Mouse (Mus musculus) neural tube, embryonic 13.5 days (tissue): Measurements from ENCODE around the gene Bod1l. TPM values are rescaled to one million over a fixed set of nuclear protein-coding genes. Genes with fewer than 3 reads are reported as not detected.

ENCODE experiments used
- ATAC-seq: fragments of 200-750 bp; cut with Nextera tagmentation; 2 replicates; pipeline ENCODE4 v1.8.0; 2017; ENCODE audit warnings: low read depth, mild to moderate bottlenecking, moderate TSS enrichment, moderate library complexity
- H3K27ac ChIP-seq: fragments of 300-500 bp; sonication (generic); replicated peaks from 2 replicates; pipeline ENCODE4 v1.5.1; 2015; ENCODE audit warnings: moderate library complexity, mild to moderate bottlenecking, inconsistent platforms
- H3K27me3 ChIP-seq: fragments of 300-500 bp; sonication (generic); 2 replicates; pipeline ENCODE4 v1.6.1; 2015; ENCODE audit warnings: mild to moderate bottlenecking, inconsistent platforms
- H3K36me3 ChIP-seq: fragments of 300-500 bp; sonication (generic); 2 replicates; pipeline ENCODE4 v1.6.1; 2015; ENCODE audit warnings: mild to moderate bottlenecking, inconsistent platforms
- H3K4me1 ChIP-seq: fragments of 300-500 bp; sonication (generic); replicated peaks from 2 replicates; pipeline ENCODE4 v1.6.1; 2015; ENCODE audit warnings: inconsistent platforms
- H3K4me2 ChIP-seq: fragments of 300-500 bp; sonication (generic); 2 replicates; pipeline ENCODE4 v1.6.1; 2015; ENCODE audit warnings: inconsistent platforms, mild to moderate bottlenecking, moderate library complexity
- H3K4me3 ChIP-seq: fragments of 300-500 bp; sonication (generic); 2 replicates; pipeline ENCODE4 v1.5.1; 2015; ENCODE audit warnings: mild to moderate bottlenecking, inconsistent platforms
- H3K9ac ChIP-seq: fragments of 300-500 bp; sonication (generic); 2 replicates; pipeline ENCODE4 v1.6.1; 2015; ENCODE audit warnings: moderate library complexity, mild to moderate bottlenecking, inconsistent platforms
- H3K9me3 ChIP-seq: fragments of 300-500 bp; sonication (generic); 2 replicates; pipeline ENCODE4 v1.6.1; 2016; ENCODE audit warnings: inconsistent platforms
- WGBS: fragments of 180-500 bp; shearing (Covaris S2); methylation state at CpG from one replicate; pipeline ENCODE4 v1.1.7; 2015; 5-methylcytosine and 5-hydroxymethylcytosine counted together
- microRNA-seq: library from miRNA; unstranded; fragments of <30 nt; microRNA quantifications from one replicate; pipeline ENCODE4, GENCODE M21; 2016
- polyA plus RNA-seq: library from polyadenylated mRNA; unstranded; fragments of >200 nt; fragmentation: Nextera tagmentation; extraction: Ambion mirVana; gene quantifications from 2 replicates; pipeline ENCODE4 v1.2.1, GENCODE M21; 2015

The Bod1l gene
- polyA plus RNA-seq, 1 experiment from 2014 or later, result 31.1 TPM

- Histone ChIP-seq H3K27me3 (peaks cover 99% of the 10 kb centered on the region), H3K27ac (no peak overlapping the region), H3K9ac (no peak overlapping the region), H3K36me3 (no peaks in the 10 kb centered on the region), H3K9me3 (no peaks in the 10 kb centered on the region), H3K4me1 (no peaks in the 10 kb centered on the region), H3K4me2 (0 out of 2 replicates have a peak overlapping the region, but pooled peaks have one; percentile 4), H3K4me3 (no peak overlapping the region)
- ATAC-seq, result no peak
- WGBS, result under 1% methylated on average over 17 of the region's 17 CpGs
These were observed 89.8 kb downstream of the Bod1l start for GRCm38 (mm10) chr5:41754226-41754775.

- no peak overlapping the region for H3K4me2 ChIP-seq
- 22% methylated on average over 4 of the region's 4 CpGs for WGBS
- peaks cover 99% of the 10 kb centered on the region for H3K27me3 ChIP-seq
- no peaks in the 10 kb centered on the region for H3K9me3 ChIP-seq
- no peaks in the 10 kb centered on the region for H3K4me1 ChIP-seq
- no peak for ATAC-seq
- no peak overlapping the region for H3K9ac ChIP-seq
- no peak overlapping the region for H3K27ac ChIP-seq
- H3K4me3 ChIP-seq, result no peak overlapping the region
- no peaks in the 10 kb centered on the region for H3K36me3 ChIP-seq
These were observed 91.4 kb downstream of the Bod1l start for GRCm38 (mm10) chr5:41752721-41753120.

- H3K4me3 ChIP-seq, result no peak overlapping the region
- ATAC-seq, result no peak
- WGBS, result 2% methylated on average over 15 of the region's 15 CpGs
These were observed 99.0 kb downstream of the Bod1l start for GRCm38 (mm10) chr5:41744898-41745780.

GRCm38 (mm10) chr5:41744234-41744633 lies 99.9 kb downstream of the Bod1l start:
- Histone ChIP-seq H3K4me3 (no peak overlapping the region), H3K27me3 (peaks cover 73% of the 10 kb centered on the region), H3K36me3 (no peaks in the 10 kb centered on the region), H3K9ac (no peak overlapping the region), H3K27ac (no peak overlapping the region), H3K4me1 (no peaks in the 10 kb centered on the region), H3K4me2 (no peak overlapping the region), H3K9me3 (no peaks in the 10 kb centered on the region)
- ATAC-seq, result no peak
- 6% methylated on average over 7 of the region's 7 CpGs for WGBS

More at GRCm38 (mm10) chr5:41744898-41745780, 99.0 kb downstream of the Bod1l start:
- no peaks in the 10 kb centered on the region for H3K4me1 ChIP-seq
- H3K27ac ChIP-seq, result no peak overlapping the region
- H3K36me3 ChIP-seq, result no peaks in the 10 kb centered on the region
- H3K9ac ChIP-seq, result no peak overlapping the region
- H3K4me2 ChIP-seq, result no peak overlapping the region
- H3K9me3 ChIP-seq, result no peaks in the 10 kb centered on the region
- H3K27me3 ChIP-seq, result peaks cover 82% of the 10 kb centered on the region

GRCm38 (mm10) chr5:41738817-41739216 lies 105.3 kb downstream of the Bod1l start:
- H3K9ac ChIP-seq, result no peak overlapping the region
- no peaks in the 10 kb centered on the region for H3K9me3 ChIP-seq
- no peak for ATAC-seq
- 63% methylated on average over 6 of the region's 6 CpGs for WGBS
- H3K4me2 ChIP-seq, result no peak overlapping the region
- H3K27me3 ChIP-seq, result peaks cover 18% of the 10 kb centered on the region
- H3K27ac ChIP-seq, result no peak overlapping the region
- H3K36me3 ChIP-seq, result no peaks in the 10 kb centered on the region
- no peaks in the 10 kb centered on the region for H3K4me1 ChIP-seq
- H3K4me3 ChIP-seq, result no peak overlapping the region

Small RNA genes within 50 kb of the gene (microRNA-seq; reads per million reads assigned to microRNA genes)
- gene Mir6414, result not detected

Other genes with a start within 250 kb of the Bod1l start
- 68.3 and 69.3 TPM in 2 replicates for gene Rab28, start 136.2 kb downstream of the Bod1l start, polyA plus RNA-seq
- gene Nkx3-2, start 79.8 kb downstream of the Bod1l start, polyA plus RNA-seq, result 0.22 and 1.2 TPM in 2 replicates
- gene Gm16223, start 223.6 kb upstream of the Bod1l start, polyA plus RNA-seq, result not detected in 2 replicates